Mouse (Mus musculus) bone marrow macrophage, adult 2 months (primary cell): ENCODE data around the gene Cdsn. TPM values are rescaled to one million over a fixed set of nuclear protein-coding genes. Genes with fewer than 3 reads are reported as not detected.

Experiments
- H3K27ac ChIP-seq: 2 replicates; pipeline ENCODE4 v1.5.1; 2012; ENCODE audit warnings: low read depth, low read length; ENCODE audit not compliant: insufficient read depth
- H3K4me1 ChIP-seq: 2 replicates; pipeline ENCODE4 v1.6.1; 2012; ENCODE audit warnings: low read length; ENCODE audit not compliant: control insufficient read depth, insufficient read depth
- H3K4me3 ChIP-seq: 2 replicates; pipeline ENCODE4 v1.5.1; 2012; ENCODE audit warnings: mild to moderate bottlenecking, low read length, moderate library complexity; ENCODE audit not compliant: insufficient read depth
- CTCF ChIP-seq: IDR thresholded peaks from 2 replicates; pipeline ENCODE4 v1.5.1; 2012; ENCODE audit warnings: low read depth, mild to moderate bottlenecking, low read length, moderate library complexity
- POLR2A ChIP-seq: IDR thresholded peaks from 2 replicates; pipeline ENCODE4 v1.6.1; 2012; ENCODE audit warnings: mild to moderate bottlenecking, low read depth, low read length, borderline replicate concordance
- polyA plus RNA-seq: library from polyadenylated mRNA; stranded (reverse); fragments of >200 nt; gene quantifications from 2 replicates; pipeline ENCODE4 v1.2.4, GENCODE M21; 2012; ENCODE audit not compliant: missing spikeins, insufficient read depth, insufficient read length

Cdsn gene
- polyA plus RNA-seq, 1 experiment: 0.27 TPM

DNA sequence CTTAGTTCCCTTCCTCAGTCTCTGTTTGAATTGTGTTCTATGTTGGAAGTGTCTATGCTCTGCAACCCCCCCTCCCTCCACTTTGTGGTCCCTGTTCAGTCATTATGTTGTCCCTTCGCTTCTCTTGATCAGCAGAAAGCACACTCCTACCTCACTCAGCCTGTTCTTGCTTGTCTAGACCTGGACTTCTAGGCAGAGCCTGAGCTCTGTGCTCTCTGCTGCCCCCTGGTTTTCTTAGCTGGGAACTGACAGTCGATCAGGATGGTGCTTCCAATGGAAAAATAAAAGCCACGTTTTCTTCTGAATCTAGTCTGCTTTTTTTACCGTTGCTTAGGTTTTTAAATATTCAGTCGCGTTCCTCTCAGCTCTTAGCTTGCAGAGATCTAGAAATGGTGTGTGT, 17.6 kb upstream of the Cdsn start:
- Histone ChIP-seq H3K4me1 (no peaks in the 10 kb centered on the region), H3K4me3 (no peak overlapping the region), H3K27ac (no peak overlapping the region)
- TF ChIP-seq POLR2A: no peak
- TF ChIP-seq CTCF: peak; percentile 55; the same call in 1 of the 2 replicates

DNA sequence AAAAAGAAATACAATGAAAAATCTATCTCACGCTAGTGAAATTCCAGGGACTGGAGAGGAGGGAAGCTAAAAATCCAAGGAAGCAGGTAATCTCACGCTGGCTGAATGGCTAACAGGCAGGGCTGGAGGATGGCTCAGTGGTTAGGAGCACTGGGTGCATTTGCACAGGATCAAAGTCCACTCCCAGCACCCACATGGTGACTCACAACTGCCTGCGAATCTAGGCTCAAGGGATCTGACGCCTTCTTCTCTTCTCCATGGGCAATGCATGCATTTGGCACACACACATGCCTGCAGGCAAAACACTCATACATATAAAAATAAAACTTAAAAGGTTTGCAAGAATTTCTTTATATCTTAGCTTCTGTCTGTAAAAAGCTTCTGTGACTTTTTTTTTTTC, 14.5 kb upstream of the Cdsn start:
- TF ChIP-seq CTCF (no peak), POLR2A (no peak)
- H3K4me1 ChIP-seq: no peaks in the 10 kb centered on the region
- H3K4me3 ChIP-seq: no peak overlapping the region
- no peak overlapping the region for H3K27ac ChIP-seq

DNA sequence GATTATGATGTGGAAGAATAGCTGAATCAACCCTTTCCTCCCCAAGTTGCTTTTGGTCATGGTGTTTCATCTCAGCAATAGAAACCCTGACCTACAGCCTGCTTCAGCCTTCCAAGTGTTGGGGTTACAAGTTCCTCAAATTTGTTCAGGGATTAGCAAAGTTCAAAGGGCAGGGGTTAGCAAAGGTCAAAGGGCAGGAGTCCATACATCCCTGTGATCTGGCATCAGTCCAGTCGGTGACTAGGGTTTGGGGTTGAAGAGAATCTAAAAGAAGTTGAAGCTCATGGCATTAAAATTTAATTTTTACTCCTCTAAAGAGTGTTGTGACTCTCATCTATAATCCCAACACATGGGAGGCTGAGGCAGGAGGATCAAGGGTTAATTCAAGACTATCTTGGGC, 13.5 kb upstream of the Cdsn start:
- Histone ChIP-seq H3K4me3 (no peak overlapping the region), H3K4me1 (0 out of 2 replicates have a peak, but pooled peaks cover 3% of the 10 kb centered on the region), H3K27ac (no peak overlapping the region)
- no peak for TF ChIP-seq POLR2A
- TF ChIP-seq CTCF: no peak

DNA sequence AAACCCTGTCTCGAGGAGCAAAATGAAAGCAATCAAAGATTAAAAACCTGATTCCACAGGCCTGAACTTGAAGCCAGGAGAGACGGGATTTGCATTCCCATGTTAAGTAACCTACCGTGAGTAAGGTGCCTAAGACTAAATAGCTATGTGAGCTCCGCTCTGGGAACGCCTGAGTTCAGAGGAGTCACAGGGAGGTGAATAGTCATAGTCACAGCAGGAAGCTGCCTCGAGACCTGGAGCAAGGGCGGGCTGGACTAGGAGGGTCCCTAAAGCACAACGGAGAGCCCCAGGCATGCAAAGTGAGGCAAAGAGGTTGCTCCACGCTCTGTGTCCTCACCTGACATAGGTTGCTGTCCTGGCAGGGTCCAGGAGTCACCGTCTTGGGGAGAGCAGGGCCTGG, 12.4 kb upstream of the Cdsn start:
- H3K4me3 ChIP-seq: no peak overlapping the region
- H3K27ac ChIP-seq: no peak overlapping the region
- no peak for TF ChIP-seq POLR2A
- TF ChIP-seq CTCF: no peak
- H3K4me1 ChIP-seq: 0 out of 2 replicates have a peak, but pooled peaks cover 3% of the 10 kb centered on the region

DNA sequence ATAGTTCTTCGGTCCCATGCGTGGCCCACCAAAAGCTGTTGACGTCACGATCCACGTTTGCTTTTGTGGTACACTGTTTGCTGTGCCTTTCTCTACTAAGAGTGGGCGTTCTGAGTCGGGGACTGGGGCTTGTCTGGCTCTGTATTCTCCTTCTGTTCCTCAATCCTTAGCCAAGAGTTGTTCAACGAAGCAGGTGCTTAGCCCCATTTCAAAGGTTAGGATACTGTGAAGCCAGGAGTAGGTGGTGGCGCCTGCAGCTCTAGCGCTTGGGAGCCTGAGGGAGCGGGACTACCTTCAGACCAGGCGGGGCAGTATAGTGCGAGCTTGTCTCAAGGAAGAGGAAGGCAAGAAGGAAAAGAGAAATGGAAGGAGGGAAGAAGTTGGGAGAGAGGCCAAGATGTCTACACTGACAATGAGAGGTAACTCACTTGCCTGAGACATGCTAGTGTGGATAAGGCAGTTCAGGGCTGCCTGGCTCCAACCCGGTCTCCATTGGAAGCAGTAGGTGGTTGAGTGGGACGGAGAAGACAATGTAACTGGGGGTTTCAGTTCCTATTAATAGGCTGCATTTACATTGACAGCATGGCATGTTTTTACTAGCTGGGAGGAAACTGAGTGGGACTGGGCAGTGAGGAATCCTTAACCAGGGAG, 9.0 kb upstream of the Cdsn start:
- H3K4me3 ChIP-seq: no peak overlapping the region
- no peak for TF ChIP-seq POLR2A
- TF ChIP-seq CTCF: no peak
- H3K4me1 ChIP-seq: 0 out of 2 replicates have a peak, but pooled peaks cover 3% of the 10 kb centered on the region
- H3K27ac ChIP-seq: no peak overlapping the region

DNA sequence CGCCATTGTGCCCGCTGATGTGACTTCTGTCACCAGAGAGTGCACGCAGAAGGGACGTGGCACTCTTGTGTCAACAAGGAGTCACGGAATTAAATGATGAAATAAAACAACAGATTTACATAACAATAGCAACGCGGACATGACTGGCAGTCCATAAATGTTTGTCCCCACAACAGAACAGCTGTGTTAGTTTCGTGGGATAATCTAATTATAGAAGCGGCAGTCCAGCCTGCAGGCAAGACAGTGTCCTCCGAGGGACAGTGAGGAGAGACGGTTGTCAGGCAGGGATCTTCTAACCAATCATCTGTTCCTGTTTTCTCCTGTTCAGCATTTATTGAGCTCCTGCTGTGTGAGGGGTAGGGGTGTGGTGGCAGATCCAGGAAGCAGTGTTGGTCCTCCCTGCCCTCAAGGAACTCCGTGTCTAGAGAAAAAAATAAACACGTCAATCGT, 8.5 kb upstream of the Cdsn start:
- TF ChIP-seq CTCF: no peak
- TF ChIP-seq POLR2A: no peak
- Histone ChIP-seq H3K27ac (no peak overlapping the region), H3K4me1 (0 out of 2 replicates have a peak, but pooled peaks cover 3% of the 10 kb centered on the region), H3K4me3 (no peak overlapping the region)

DNA sequence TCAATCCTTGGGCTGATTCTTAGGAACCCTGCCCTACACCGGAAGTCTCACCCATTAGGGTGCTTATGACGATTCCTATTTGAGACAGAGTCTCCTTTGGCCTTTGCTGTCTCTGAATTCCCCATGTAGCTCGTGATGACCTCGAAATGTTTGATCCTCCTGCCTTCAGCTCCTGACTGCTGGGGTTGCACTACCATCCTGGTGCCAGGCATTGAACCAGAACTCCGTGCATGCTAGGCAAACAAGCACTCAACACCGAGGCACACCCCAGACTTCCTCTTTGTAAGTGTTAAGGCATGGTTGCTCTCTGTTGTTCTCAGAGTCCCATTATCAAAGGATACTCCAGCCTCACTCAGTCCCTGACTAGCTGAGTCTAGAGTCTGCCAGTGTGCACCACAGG, 7.9 kb upstream of the Cdsn start:
- TF ChIP-seq POLR2A: no peak
- TF ChIP-seq CTCF: no peak
- H3K27ac ChIP-seq: no peak overlapping the region

DNA sequence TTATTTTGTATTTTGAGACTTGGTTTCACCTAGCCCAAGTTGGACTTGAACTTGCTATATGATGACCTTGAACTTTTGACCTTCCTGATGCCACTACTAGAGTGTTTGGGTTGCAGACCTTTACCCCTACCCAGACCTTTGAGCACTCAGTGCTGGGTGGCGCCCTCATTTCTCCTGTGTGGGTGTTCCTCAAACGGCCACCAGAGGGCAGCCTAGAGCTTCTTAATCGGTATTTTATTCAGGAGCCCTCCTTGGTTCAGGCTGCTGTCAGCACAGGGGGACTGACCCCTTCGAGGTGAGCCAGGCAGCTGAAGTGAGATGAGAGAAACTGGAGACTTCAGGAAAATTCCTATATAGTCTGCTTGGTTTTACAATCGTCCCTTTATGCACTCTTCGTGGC, 7.2 kb upstream of the Cdsn start:
- H3K4me1 ChIP-seq: 0 out of 2 replicates have a peak, but pooled peaks cover 3% of the 10 kb centered on the region
- TF ChIP-seq CTCF: peak; percentile 95
- no peak for TF ChIP-seq POLR2A
- H3K27ac ChIP-seq: no peak overlapping the region
- no peak overlapping the region for H3K4me3 ChIP-seq

More for the DNA sequence above, 7.9 kb upstream of the Cdsn start:
- Histone ChIP-seq H3K4me3 (no peak overlapping the region), H3K4me1 (0 out of 2 replicates have a peak, but pooled peaks cover 3% of the 10 kb centered on the region)

DNA sequence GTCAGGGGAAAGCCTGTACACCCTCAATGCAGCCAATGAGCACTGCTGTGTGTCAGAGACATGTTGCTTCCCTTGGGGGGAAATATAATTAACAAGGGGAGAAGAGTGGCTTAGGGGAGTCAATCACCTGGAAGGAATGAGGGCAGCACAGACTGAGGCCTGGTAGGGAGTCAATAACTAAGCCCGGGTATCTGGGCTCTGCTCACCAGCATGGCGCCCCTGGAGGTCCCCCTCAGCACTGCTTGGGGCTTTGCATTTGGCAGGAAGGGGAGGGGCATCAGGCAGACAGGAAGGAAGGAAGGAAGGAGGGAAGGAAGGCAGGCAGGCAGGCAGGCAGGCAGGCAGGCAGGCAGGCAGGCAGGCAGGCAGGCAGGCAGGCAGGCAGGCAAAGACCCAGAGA, 4.5 kb upstream of the Cdsn start:
- Histone ChIP-seq H3K27ac (no peak overlapping the region), H3K4me3 (no peak overlapping the region), H3K4me1 (0 out of 2 replicates have a peak, but pooled peaks cover 3% of the 10 kb centered on the region)
- no peak for TF ChIP-seq POLR2A
- no peak for TF ChIP-seq CTCF

DNA sequence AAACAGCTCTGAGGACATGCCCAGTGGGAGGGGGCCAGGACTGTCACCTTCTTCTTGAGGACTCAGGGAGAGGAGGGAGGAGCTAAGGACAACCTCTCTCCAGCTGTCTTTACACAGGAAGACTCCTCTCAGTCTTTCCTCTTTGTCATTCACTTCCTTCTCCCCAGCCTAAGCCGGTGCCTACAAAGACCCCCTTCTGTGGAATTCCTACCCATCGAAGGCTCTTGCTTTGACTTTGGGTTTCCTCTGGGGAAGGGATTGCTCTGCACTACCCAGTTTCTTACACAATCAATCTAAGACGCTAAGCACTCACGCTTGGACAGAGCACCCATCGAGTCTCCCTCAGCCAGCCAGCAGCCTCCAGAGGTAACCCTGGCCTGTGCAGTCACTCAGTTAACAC, 3.3 kb upstream of the Cdsn start:
- H3K4me1 ChIP-seq: no peaks in the 10 kb centered on the region
- no peak overlapping the region for H3K27ac ChIP-seq
- TF ChIP-seq POLR2A (no peak), CTCF (no peak)
- H3K4me3 ChIP-seq: no peak overlapping the region

DNA sequence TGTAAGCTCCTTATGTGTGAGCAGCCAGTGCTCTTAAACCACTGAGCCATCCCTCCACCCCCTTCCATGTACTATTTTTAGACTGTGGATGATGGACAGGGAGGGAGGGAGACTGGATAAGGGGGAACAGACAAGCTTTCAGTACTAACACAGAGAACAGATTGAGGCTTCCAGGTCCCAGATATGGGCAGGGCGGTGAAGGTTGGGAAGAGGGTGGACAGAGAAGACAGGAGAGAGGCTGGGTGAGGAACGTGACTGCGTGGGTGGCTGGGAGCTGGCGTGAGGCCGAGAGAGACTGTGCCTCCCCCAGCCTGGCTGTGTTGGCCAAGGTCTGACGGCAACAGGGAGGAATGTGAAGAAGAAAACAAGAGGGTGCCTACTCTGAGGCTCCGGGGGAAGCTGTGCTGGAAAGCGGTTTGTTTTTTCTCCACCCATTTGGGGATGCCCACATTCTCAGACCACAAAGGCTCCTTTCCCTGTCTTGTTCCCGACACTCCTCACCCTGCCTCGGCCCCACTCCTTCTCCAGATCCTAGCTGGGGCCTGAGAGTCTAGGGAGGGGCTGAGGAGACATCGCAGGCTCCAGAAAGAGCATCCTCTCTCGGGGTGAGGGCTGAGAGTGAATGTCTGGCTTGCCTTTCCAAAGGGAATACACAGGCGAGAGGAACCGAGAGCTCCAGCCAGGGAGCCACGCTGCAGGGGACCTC, 2.3 kb upstream of the Cdsn start:
- H3K4me3 ChIP-seq: no peak overlapping the region
- H3K4me1 ChIP-seq: no peaks in the 10 kb centered on the region
- no peak overlapping the region for H3K27ac ChIP-seq
- TF ChIP-seq POLR2A (no peak), CTCF (no peak)
